Mouse (Mus musculus): ENCODE measurements around the gene Ggnbp2. TPM values are rescaled to one million over a fixed set of nuclear protein-coding genes. Genes with fewer than 3 reads are reported as not detected.
"Not testable (repeated sequence)": the region's sequence is repeated elsewhere in the genome, so short reads cannot be mapped to it uniquely, and the experiment has no call there.

The Ggnbp2 gene
- polyA plus RNA-seq, 1 experiment, result 113 TPM

DNA sequence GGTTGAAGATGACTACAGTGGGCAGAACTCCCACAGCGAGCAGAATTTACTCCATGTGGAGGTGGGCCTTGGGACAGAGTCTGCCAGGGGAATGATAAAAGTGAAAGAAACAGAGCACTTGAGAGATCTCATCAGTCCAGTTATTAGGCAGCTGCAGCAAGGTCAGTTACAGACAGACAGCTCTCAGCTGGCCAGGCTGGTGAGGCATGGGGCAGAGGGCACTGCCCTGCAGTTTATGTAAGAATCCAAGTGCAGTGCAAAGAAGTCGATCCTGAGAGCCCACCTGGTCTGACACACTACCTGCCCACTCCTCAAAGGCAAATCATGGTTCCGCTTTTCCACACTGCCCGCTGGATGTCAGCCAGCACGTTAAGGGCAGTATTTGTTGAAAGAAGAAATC, 15.6 kb upstream of the Ggnbp2 start:
- WGBS, result 90% methylated on average over 5 of the region's 5 CpGs
- TF ChIP-seq CTCF (IDR thresholded peaks at IDR 0.05; ENCODE audit: control insufficient read depth, insufficient read depth, low read length) (no peak), POLR2A (IDR thresholded peaks at IDR 0.05; ENCODE audit: borderline replicate concordance, control insufficient read depth, low read depth, low read length) (no peak)
- H3K27ac ChIP-seq (ENCODE audit: control insufficient read depth, insufficient read depth, low read depth, low read length, poor library complexity), result no peak overlapping the region
- H3K4me1 ChIP-seq (ENCODE audit: control insufficient read depth, insufficient read depth, low read length), result no peaks in the 10 kb centered on the region; the same call in 1 of the 2 replicates
- H3K4me3 ChIP-seq (replicated peaks; ENCODE audit: control insufficient read depth, low read depth, low read length), result no peak overlapping the region

- Histone ChIP-seq H3K4me3 (replicated peaks; ENCODE audit: control insufficient read depth, low read depth, low read length) (no peak overlapping the region), H3K27ac (ENCODE audit: control insufficient read depth, insufficient read depth, low read depth, low read length, poor library complexity) (no peak overlapping the region), H3K4me1 (ENCODE audit: control insufficient read depth, insufficient read depth, low read length) (no peaks in the 10 kb centered on the region; the same call in 1 of the 2 replicates)
- WGBS, result 81% methylated on average over 4 of the region's 4 CpGs
- no peak for TF ChIP-seq CTCF (IDR thresholded peaks at IDR 0.05; ENCODE audit: control insufficient read depth, insufficient read depth, low read length)
- no peak for TF ChIP-seq POLR2A (IDR thresholded peaks at IDR 0.05; ENCODE audit: borderline replicate concordance, control insufficient read depth, low read depth, low read length)
Observed at GRCm38 (mm10) chr11:84885238-84885637, 14.6 kb upstream of the Ggnbp2 start.

DNA sequence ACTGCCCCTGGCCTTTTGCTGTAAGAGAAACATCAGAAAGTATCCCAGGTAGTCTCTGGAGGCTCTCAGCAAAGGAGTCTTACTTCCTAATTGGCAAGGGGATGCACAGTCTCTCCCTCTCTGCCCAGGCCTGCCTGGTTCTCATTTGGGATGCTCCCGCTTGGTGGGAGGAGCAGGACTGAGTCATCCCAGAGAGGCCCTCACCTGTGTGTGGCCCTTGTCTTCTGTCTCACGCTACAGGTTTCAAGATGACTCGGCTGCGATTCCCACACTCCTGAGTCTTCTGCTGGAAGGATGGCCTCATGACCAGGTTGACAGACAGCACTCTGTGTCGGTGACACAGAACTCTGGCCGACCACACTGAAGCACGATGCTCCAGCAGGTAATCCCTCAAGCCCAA, 11.7 kb upstream of the Ggnbp2 start:
- TF ChIP-seq POLR2A (IDR thresholded peaks at IDR 0.05; ENCODE audit: borderline replicate concordance, control insufficient read depth, low read depth, low read length) (no peak), CTCF (IDR thresholded peaks at IDR 0.05; ENCODE audit: control insufficient read depth, insufficient read depth, low read length) (no peak)
- WGBS, result 91% methylated on average over 7 of the region's 7 CpGs
- H3K27ac ChIP-seq (ENCODE audit: control insufficient read depth, insufficient read depth, low read depth, low read length, poor library complexity), result no peak overlapping the region
- no peak overlapping the region for H3K4me3 ChIP-seq (replicated peaks; ENCODE audit: control insufficient read depth, low read depth, low read length)
- H3K4me1 ChIP-seq (ENCODE audit: control insufficient read depth, insufficient read depth, low read length), result no peaks in the 10 kb centered on the region

DNA sequence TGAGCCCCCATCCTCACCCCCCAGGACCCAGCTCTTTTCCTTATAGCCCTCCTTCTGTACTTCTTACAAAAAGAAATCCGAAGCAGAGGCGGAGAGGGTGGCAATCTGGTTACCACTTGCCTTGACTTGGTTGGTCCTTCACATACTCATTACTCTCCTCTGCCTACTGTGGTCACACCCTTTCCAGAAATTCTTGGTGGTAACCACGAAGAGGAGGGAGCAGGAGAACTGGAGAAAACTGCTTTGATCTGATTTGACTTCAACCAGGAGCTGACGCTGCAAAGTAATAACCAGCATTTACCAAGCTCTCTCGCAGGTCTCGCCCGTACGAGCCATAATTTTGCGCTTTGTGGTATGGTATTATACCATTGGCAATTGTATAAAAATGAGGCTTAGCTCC, 10.4 kb upstream of the Ggnbp2 start:
- TF ChIP-seq POLR2A (IDR thresholded peaks at IDR 0.05; ENCODE audit: borderline replicate concordance, control insufficient read depth, low read depth, low read length), result no peak
- no peak for TF ChIP-seq CTCF (IDR thresholded peaks at IDR 0.05; ENCODE audit: control insufficient read depth, insufficient read depth, low read length)
- H3K4me1 ChIP-seq (ENCODE audit: control insufficient read depth, insufficient read depth, low read length), result no peaks in the 10 kb centered on the region
- H3K4me3 ChIP-seq (replicated peaks; ENCODE audit: control insufficient read depth, low read depth, low read length), result peak overlapping the region; percentile 84
- 64% methylated on average over 9 of the region's 9 CpGs for WGBS
- H3K27ac ChIP-seq (ENCODE audit: control insufficient read depth, insufficient read depth, low read depth, low read length, poor library complexity), result no peak overlapping the region; the same call in 1 of the 2 replicates

DNA sequence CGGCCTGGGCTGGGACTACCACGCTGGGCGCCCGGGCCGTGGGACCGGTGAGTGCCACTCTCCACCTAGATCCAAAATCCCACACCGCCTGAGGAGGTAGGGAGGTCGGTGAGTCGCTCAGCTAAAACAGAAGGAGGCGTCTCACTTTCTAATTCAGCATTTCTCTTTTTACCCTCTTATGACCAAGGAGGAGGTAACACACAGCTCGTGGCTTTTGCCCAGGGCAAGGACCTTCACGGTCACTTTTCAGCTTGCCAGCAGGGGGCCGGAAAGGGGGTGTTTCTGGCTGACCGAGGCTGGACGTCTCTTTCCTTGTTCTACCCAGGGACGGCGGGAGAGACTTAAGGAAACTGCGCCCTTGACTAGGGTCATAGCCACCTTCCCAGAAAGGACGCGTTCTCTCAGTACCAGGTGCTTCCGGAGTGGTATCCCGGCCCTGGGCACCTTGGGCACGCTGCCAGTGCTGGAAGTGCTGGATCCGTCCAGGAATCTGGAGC, 9.9 kb upstream of the Ggnbp2 start:
- TF ChIP-seq CTCF (IDR thresholded peaks at IDR 0.05; ENCODE audit: control insufficient read depth, insufficient read depth, low read length) (peak; percentile 35; the same call in 1 of the 2 replicates), POLR2A (IDR thresholded peaks at IDR 0.05; ENCODE audit: borderline replicate concordance, control insufficient read depth, low read depth, low read length) (no peak)
- under 1% methylated on average over 24 of the region's 24 CpGs for WGBS
- Histone ChIP-seq H3K4me1 (ENCODE audit: control insufficient read depth, insufficient read depth, low read length) (no peaks in the 10 kb centered on the region), H3K4me3 (replicated peaks; ENCODE audit: control insufficient read depth, low read depth, low read length) (peak overlapping the region; percentile 84), H3K27ac (ENCODE audit: control insufficient read depth, insufficient read depth, low read depth, low read length, poor library complexity) (peak overlapping the region; percentile 89; the same call in 1 of the 2 replicates)

DNA sequence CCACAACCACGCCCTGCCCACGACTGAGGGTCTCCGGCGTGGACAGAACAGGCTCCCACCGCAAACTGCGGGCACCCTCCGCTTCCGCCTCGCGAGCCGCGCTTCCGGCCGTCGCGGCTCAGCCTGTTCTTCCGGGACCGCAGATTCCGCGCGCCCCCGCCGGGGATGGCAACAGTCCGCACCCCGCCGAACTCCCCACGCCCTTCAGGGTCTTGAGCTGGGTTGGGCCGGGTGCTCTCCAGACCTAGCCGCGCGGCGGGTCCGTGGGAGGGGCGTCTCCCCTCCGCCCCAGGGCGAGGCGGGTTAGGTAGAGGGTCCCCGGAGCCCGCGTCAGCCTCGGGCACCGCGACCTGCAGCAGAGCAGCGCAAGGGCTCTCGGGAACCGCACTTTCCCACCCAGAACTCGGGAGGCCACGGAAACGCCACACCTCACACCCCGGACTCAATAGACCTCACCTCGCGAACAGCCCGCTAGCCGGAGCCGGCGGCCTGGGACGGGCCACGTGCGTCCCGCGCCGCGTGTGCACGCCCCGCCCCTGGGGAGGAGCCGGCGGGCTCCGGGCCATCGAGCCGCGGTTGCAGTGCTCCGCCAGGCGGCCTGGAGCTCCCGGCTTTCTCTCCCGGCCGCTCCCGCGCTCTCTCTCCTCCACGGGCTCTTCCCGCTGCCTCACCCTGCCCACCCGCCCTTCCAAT, 9.3 kb upstream of the Ggnbp2 start, which contains the start of the genes Myo19 and Pigw:
Gene Myo19 (plus strand): TSS at position 377 of the 693 bp plus-strand sequence.
Gene Pigw (minus strand): TSS at position 514 of the 693 bp plus-strand sequence.
- WGBS, result under 1% methylated on average over 81 of the region's 81 CpGs
- H3K4me3 ChIP-seq (replicated peaks; ENCODE audit: control insufficient read depth, low read depth, low read length), result peak within 1 kb of the TSS; percentile 84
- peak within 1 kb of the TSS; percentile 89 for H3K27ac ChIP-seq (ENCODE audit: control insufficient read depth, insufficient read depth, low read depth, low read length, poor library complexity)
- H3K4me1 ChIP-seq (ENCODE audit: control insufficient read depth, insufficient read depth, low read length), result no peaks in the 10 kb centered on the region
- TF ChIP-seq CTCF (IDR thresholded peaks at IDR 0.05; ENCODE audit: control insufficient read depth, insufficient read depth, low read length), result no peak; the same call in 1 of the 2 replicates
- peak; percentile 61; the same call in 1 of the 2 replicates for TF ChIP-seq POLR2A (IDR thresholded peaks at IDR 0.05; ENCODE audit: borderline replicate concordance, control insufficient read depth, low read depth, low read length)

GRCm38 (mm10) chr11:84879007-84879771, 8.6 kb upstream of the Ggnbp2 start:
- Histone ChIP-seq H3K27ac (ENCODE audit: control insufficient read depth, insufficient read depth, low read depth, low read length, poor library complexity) (peak overlapping the region; percentile 89), H3K4me3 (replicated peaks; ENCODE audit: control insufficient read depth, low read depth, low read length) (peak overlapping the region; percentile 84), H3K4me1 (ENCODE audit: control insufficient read depth, insufficient read depth, low read length) (no peaks in the 10 kb centered on the region)
- TF ChIP-seq CTCF (IDR thresholded peaks at IDR 0.05; ENCODE audit: control insufficient read depth, insufficient read depth, low read length), result no peak
- no peak for TF ChIP-seq POLR2A (IDR thresholded peaks at IDR 0.05; ENCODE audit: borderline replicate concordance, control insufficient read depth, low read depth, low read length)
- 10% methylated on average over 7 of the region's 7 CpGs for WGBS

GRCm38 (mm10) chr11:84876020-84876419, 5.4 kb upstream of the Ggnbp2 start:
- H3K27ac ChIP-seq (ENCODE audit: control insufficient read depth, insufficient read depth, low read depth, low read length, poor library complexity); H3K4me3 ChIP-seq (replicated peaks; ENCODE audit: control insufficient read depth, low read depth, low read length): not testable (repeated sequence)
- WGBS, result 53% methylated on average over 1 of the region's 1 CpGs

More at GRCm38 (mm10) chr11:84876020-84876419, 5.4 kb upstream of the Ggnbp2 start:
- H3K4me1 ChIP-seq (ENCODE audit: control insufficient read depth, insufficient read depth, low read length), result not testable (repeated sequence)
